Mouse (Mus musculus): Measurements from ENCODE around the gene 1700012A03Rik. TPM values are rescaled to one million over a fixed set of nuclear protein-coding genes. Genes with fewer than 3 reads are reported as not detected.

The 1700012A03Rik gene
- polyA plus RNA-seq, 2 experiments = not detected

GRCm38 (mm10) chr6:32056525-32056924 is 6.5 kb downstream of the 1700012A03Rik start:
- Histone ChIP-seq H3K4me3 (ENCODE audit: insufficient read depth in 1 of 2, low read depth in 2 of 2, low read length in 2 of 2) (no peak overlapping the region), H3K4me1 (replicated peaks; ENCODE audit: control insufficient read depth in 2 of 2, insufficient read depth in 2 of 2, low read length in 1 of 2) (no peaks in the 10 kb centered on the region), H3K27me3 (ENCODE audit: control insufficient read depth, insufficient read depth, low read length) (no peaks in the 10 kb centered on the region), H3K9ac (replicated peaks) (no peak overlapping the region), H3K9me3 (ENCODE audit: control insufficient read depth, low read length) (no peaks in the 10 kb centered on the region), H3K4me2 (ENCODE audit: low read depth) (no peak overlapping the region), H3K27ac (no peak overlapping the region), H3K36me3 (replicated peaks; ENCODE audit: control insufficient read depth, insufficient read depth, low read depth) (no peaks in the 10 kb centered on the region)
- DNase-seq (ENCODE audit: low read depth in 3 of 3, low spot score in 3 of 3) = no peak
- WGBS (ENCODE audit: insufficient replicate concordance) = 32% methylated on average over 2 of the region's 2 CpGs
- no peak for ATAC-seq (ENCODE audit: insufficient read depth)
- TF ChIP-seq CTCF (IDR thresholded peaks at IDR 0.05; ENCODE audit: low read depth) (no peak), EP300 (IDR thresholded peaks at IDR 0.05; ENCODE audit: low read depth) (no peak)

- Histone ChIP-seq H3K27me3 (ENCODE audit: control insufficient read depth, insufficient read depth, low read length) (no peaks in the 10 kb centered on the region), H3K4me3 (ENCODE audit: insufficient read depth in 1 of 2, low read depth in 2 of 2, low read length in 2 of 2) (no peak overlapping the region), H3K9me3 (ENCODE audit: control insufficient read depth, low read length) (no peaks in the 10 kb centered on the region), H3K36me3 (replicated peaks; ENCODE audit: control insufficient read depth, insufficient read depth, low read depth) (no peaks in the 10 kb centered on the region), H3K4me2 (ENCODE audit: low read depth) (no peak overlapping the region), H3K9ac (replicated peaks) (no peak overlapping the region), H3K27ac (no peak overlapping the region), H3K4me1 (replicated peaks; ENCODE audit: control insufficient read depth in 2 of 2, insufficient read depth in 2 of 2, low read length in 1 of 2) (no peaks in the 10 kb centered on the region)
- no peak for ATAC-seq (ENCODE audit: insufficient read depth)
- 69% methylated on average over 2 of the region's 2 CpGs for WGBS (ENCODE audit: insufficient replicate concordance)
- no peak for DNase-seq (ENCODE audit: low read depth in 3 of 3, low spot score in 3 of 3)
- TF ChIP-seq CTCF (IDR thresholded peaks at IDR 0.05; ENCODE audit: low read depth) = no peak
- TF ChIP-seq EP300 (IDR thresholded peaks at IDR 0.05; ENCODE audit: low read depth) = no peak
Measured at GRCm38 (mm10) chr6:32058571-32058970, 8.5 kb downstream of the 1700012A03Rik start.

GRCm38 (mm10) chr6:32060641-32061040 is 10.6 kb downstream of the 1700012A03Rik start:
- Histone ChIP-seq H3K27me3 (ENCODE audit: control insufficient read depth, insufficient read depth, low read length) (no peaks in the 10 kb centered on the region), H3K4me2 (ENCODE audit: low read depth) (no peak overlapping the region), H3K4me3 (ENCODE audit: insufficient read depth in 1 of 2, low read depth in 2 of 2, low read length in 2 of 2) (no peak overlapping the region), H3K4me1 (replicated peaks; ENCODE audit: control insufficient read depth in 2 of 2, insufficient read depth in 2 of 2, low read length in 1 of 2) (no peaks in the 10 kb centered on the region), H3K9ac (replicated peaks) (no peak overlapping the region), H3K9me3 (ENCODE audit: control insufficient read depth, low read length) (no peaks in the 10 kb centered on the region), H3K36me3 (replicated peaks; ENCODE audit: control insufficient read depth, insufficient read depth, low read depth) (no peaks in the 10 kb centered on the region), H3K27ac (no peak overlapping the region)
- DNase-seq (ENCODE audit: low read depth in 3 of 3, low spot score in 3 of 3) (no peak), ATAC-seq (ENCODE audit: insufficient read depth) (no peak)
- WGBS (ENCODE audit: insufficient replicate concordance) = 50% methylated on average over 2 of the region's 2 CpGs
- TF ChIP-seq EP300 (IDR thresholded peaks at IDR 0.05; ENCODE audit: low read depth) (no peak), CTCF (IDR thresholded peaks at IDR 0.05; ENCODE audit: low read depth) (no peak)

- H3K9ac ChIP-seq (replicated peaks) = no peak overlapping the region
- H3K36me3 ChIP-seq (replicated peaks; ENCODE audit: control insufficient read depth, insufficient read depth, low read depth) = no peaks in the 10 kb centered on the region
- no peak overlapping the region for H3K27ac ChIP-seq
- no peak overlapping the region for H3K4me3 ChIP-seq (ENCODE audit: insufficient read depth in 1 of 2, low read depth in 2 of 2, low read length in 2 of 2)
- ATAC-seq (ENCODE audit: insufficient read depth) = no peak
- no peaks in the 10 kb centered on the region for H3K9me3 ChIP-seq (ENCODE audit: control insufficient read depth, low read length)
- no peak overlapping the region for H3K4me2 ChIP-seq (ENCODE audit: low read depth)
- no peak for DNase-seq (ENCODE audit: low read depth in 3 of 3, low spot score in 3 of 3)
- H3K4me1 ChIP-seq (replicated peaks; ENCODE audit: control insufficient read depth in 2 of 2, insufficient read depth in 2 of 2, low read length in 1 of 2) = no peaks in the 10 kb centered on the region
- no peak for TF ChIP-seq CTCF (IDR thresholded peaks at IDR 0.05; ENCODE audit: low read depth)
- 60% methylated on average over 9 of the region's 9 CpGs for WGBS (ENCODE audit: insufficient replicate concordance)
- H3K27me3 ChIP-seq (ENCODE audit: control insufficient read depth, insufficient read depth, low read length) = no peaks in the 10 kb centered on the region
Measured at GRCm38 (mm10) chr6:32061266-32061665, 11.2 kb downstream of the 1700012A03Rik start.

GRCm38 (mm10) chr6:32065789-32066510 is 15.9 kb downstream of the 1700012A03Rik start:
- 52% methylated on average over 10 of the region's 10 CpGs for WGBS (ENCODE audit: insufficient replicate concordance)
- no peak overlapping the region for H3K27ac ChIP-seq
- no peak for ATAC-seq (ENCODE audit: insufficient read depth)

More at GRCm38 (mm10) chr6:32065789-32066510, 15.9 kb downstream of the 1700012A03Rik start:
- no peak overlapping the region for H3K4me3 ChIP-seq (ENCODE audit: insufficient read depth in 1 of 2, low read depth in 2 of 2, low read length in 2 of 2)
- no peak for TF ChIP-seq CTCF (IDR thresholded peaks at IDR 0.05; ENCODE audit: low read depth)
- no peak for TF ChIP-seq EP300 (IDR thresholded peaks at IDR 0.05; ENCODE audit: low read depth)
- H3K9me3 ChIP-seq (ENCODE audit: control insufficient read depth, low read length) = no peaks in the 10 kb centered on the region
- H3K4me2 ChIP-seq (ENCODE audit: low read depth) = no peak overlapping the region
- H3K27me3 ChIP-seq (ENCODE audit: control insufficient read depth, insufficient read depth, low read length) = no peaks in the 10 kb centered on the region
- H3K36me3 ChIP-seq (replicated peaks; ENCODE audit: control insufficient read depth, insufficient read depth, low read depth) = no peaks in the 10 kb centered on the region
- no peaks in the 10 kb centered on the region for H3K4me1 ChIP-seq (replicated peaks; ENCODE audit: control insufficient read depth in 2 of 2, insufficient read depth in 2 of 2, low read length in 1 of 2)
- DNase-seq (ENCODE audit: low read depth in 3 of 3, low spot score in 3 of 3) = no peak
- no peak overlapping the region for H3K9ac ChIP-seq (replicated peaks)
